Mouse (Mus musculus): ENCODE data around the gene Tsc22d4.

DNA sequence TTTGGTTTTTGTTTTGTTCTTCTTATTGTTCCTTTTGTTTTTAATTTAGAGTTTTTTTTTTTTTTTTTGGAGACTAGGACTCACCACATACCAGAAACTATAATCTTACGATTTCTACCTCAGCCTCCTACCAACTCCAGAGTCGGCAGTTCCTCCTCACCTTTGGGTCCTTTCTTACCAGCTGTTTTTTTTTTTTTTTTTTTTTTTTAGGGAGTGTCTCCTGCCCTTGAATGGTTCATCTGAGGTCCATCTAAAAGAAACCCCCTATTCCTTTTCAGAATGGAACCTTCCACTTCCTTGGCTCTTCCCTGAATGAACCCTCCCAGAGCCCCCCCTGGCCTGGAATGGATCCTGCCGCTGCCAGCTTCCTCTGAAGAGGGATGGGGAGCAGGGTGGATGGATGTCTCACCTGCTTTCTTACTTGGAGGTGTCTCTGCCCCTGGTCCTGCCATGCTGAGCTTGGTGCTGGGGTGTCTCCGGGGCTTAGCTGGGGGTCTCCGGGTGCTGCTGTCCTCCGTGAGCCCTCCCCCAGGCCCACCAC, 8.1 kb upstream of the Tsc22d4 start:
- TF ChIP-seq GATA1 (IDR thresholded peaks at IDR 0.05; ENCODE audit: borderline replicate concordance, low read length) (no peak), FLI1 (IDR thresholded peaks at IDR 0.05; ENCODE audit: low read length) (no peak)
